Mouse (Mus musculus) heart, embryonic 14.5 days (tissue): ENCODE results near the gene Rplp2. TPM values are rescaled to one million over a fixed set of nuclear protein-coding genes. Genes with fewer than 3 reads are reported as not detected.
A peak's percentile ranks its signal among the peaks of the same experiment; 100 is the strongest.

Source experiments
- ATAC-seq: fragments of 200-750 bp; cut with Nextera tagmentation; 2 replicates; pipeline ENCODE4 v1.8.0; 2017; ENCODE audit warnings: low read depth, moderate TSS enrichment; ENCODE audit not compliant: insufficient number of reproducible peaks, insufficient read depth, low FRiP score
- H3K27ac ChIP-seq, 2 experiments: fragments of 200-500 bp in 1 of 2; fragments of 300-500 bp in 1 of 2; sonication (generic) in 1 of 2; replicated peaks in 1 of 2; 2 replicates each; pipeline ENCODE4 v1.5.1; 2012 to 2014; ENCODE audit warnings: low read depth in 2 of 2, low read length in 2 of 2, control low read depth in 1 of 2, mild to moderate bottlenecking in 1 of 2, mixed read lengths in 1 of 2; ENCODE audit not compliant: control insufficient read depth in 1 of 2, insufficient read depth in 1 of 2
- H3K27me3 ChIP-seq: fragments of 300-500 bp; sonication (generic); 2 replicates; pipeline ENCODE4 v1.6.1; 2014; ENCODE audit warnings: mild to moderate bottlenecking, low read length, control low read depth; ENCODE audit not compliant: control insufficient read depth, insufficient read depth
- H3K36me3 ChIP-seq: fragments of 300-500 bp; sonication (generic); 2 replicates; pipeline ENCODE4 v1.6.1; 2014; ENCODE audit warnings: mild to moderate bottlenecking, control low read depth, low read length, mixed read lengths; ENCODE audit not compliant: control insufficient read depth, insufficient read depth
- H3K4me1 ChIP-seq, 2 experiments: fragments of 200-500 bp in 1 of 2; fragments of 300-500 bp in 1 of 2; sonication (generic) in 1 of 2; 2 replicates each; pipeline ENCODE4 v1.6.1; 2012 to 2014; ENCODE audit warnings: low read length in 2 of 2, control low read depth in 1 of 2, mixed read lengths in 1 of 2; ENCODE audit not compliant: control insufficient read depth in 2 of 2, insufficient read depth in 2 of 2
- H3K4me2 ChIP-seq: fragments of 300-500 bp; sonication (generic); 2 replicates; pipeline ENCODE4 v1.6.1; 2014; ENCODE audit warnings: mild to moderate bottlenecking, low read length
- H3K4me3 ChIP-seq, 2 experiments: fragments of 200-500 bp in 1 of 2; fragments of 300-500 bp in 1 of 2; sonication (generic) in 1 of 2; 2 replicates each; pipeline ENCODE4 v1.5.1; 2012 to 2014; ENCODE audit warnings: low read length in 2 of 2, mild to moderate bottlenecking in 2 of 2, control low read depth in 1 of 2, low read depth in 1 of 2, moderate library complexity in 1 of 2; ENCODE audit not compliant: control insufficient read depth in 1 of 2, insufficient read depth in 1 of 2
- H3K9ac ChIP-seq: fragments of 300-500 bp; sonication (generic); 2 replicates; pipeline ENCODE4 v1.6.1; 2014; ENCODE audit warnings: mild to moderate bottlenecking, low read length
- H3K9me3 ChIP-seq: fragments of 300-500 bp; sonication (generic); 2 replicates; pipeline ENCODE4 v1.6.1; 2016; ENCODE audit warnings: low read length, control low read depth; ENCODE audit not compliant: control insufficient read depth
- WGBS: fragments of 180-500 bp; shearing (Covaris S2); extraction: QIAGEN DNeasy Blood & Tissue Kit; methylation state at CpG from one replicate; pipeline ENCODE4 v1.1.7; 2014; 5-methylcytosine and 5-hydroxymethylcytosine counted together
- polyA plus RNA-seq: library from polyadenylated mRNA; unstranded; fragments of >200 nt; fragmentation: Nextera tagmentation; extraction: Ambion mirVana; gene quantifications from 2 replicates; pipeline ENCODE4 v1.2.1, GENCODE M21; 2014

Gene Rplp2
- polyA plus RNA-seq, 1 experiment from 2014 or later: 975 TPM

DNA sequence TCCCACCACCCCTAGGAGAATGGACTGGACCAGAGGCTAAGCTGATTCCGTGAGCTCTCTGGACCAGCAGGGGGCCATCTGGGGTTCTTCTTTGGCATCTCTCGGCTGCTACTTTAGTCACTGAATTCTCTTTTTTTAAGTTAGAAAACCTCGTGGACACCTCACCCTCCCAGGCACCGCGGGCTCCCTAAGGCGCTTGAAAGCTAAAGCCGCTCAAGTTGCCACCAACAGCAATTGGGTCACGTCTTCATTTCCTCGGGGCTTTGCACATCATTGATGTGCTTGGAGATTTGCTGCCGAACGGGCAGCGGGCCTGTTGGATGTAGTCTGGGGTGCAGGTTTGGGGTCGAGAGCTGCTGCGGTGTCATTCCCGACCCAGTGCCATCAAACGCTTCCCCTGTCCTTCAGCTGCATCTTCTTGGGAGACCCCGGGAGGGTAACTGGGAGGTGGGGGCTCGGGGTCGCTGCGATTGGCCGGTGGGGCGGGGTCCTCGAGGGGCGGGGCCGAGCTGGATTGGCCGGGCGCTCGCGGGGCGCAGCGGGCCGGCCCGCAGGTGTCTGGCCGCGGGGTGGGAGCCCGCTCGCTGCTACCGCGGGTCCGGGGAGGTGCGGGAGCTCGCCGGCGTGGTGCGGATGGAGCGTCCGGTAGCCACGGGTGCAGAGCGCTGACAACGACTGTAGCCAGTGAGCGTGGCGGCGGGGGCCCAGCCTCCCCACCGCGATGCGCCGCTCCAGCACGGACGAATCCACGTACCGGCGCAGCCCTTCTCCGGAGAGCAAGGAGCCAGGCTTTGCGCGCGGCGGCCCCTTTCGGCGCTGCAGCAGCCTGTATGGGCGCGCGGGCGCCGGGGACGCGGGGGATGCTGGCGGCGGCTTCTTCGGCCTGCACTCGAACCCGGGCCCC is 34.6 kb downstream of the Rplp2 start:
- H3K4me1 ChIP-seq: peaks cover 25 to 54% of the 10 kb centered on the region in 2 experiments
- peak overlapping the region; percentile 57 to 67 for H3K4me3 ChIP-seq
- no peaks in the 10 kb centered on the region for H3K9me3 ChIP-seq
- no peaks in the 10 kb centered on the region for H3K36me3 ChIP-seq
- H3K27ac ChIP-seq: no peak overlapping the region
- peaks cover 12% of the 10 kb centered on the region for H3K27me3 ChIP-seq
- H3K9ac ChIP-seq: peak overlapping the region; percentile 65
- no peak for ATAC-seq
- peak overlapping the region; percentile 100 for H3K4me2 ChIP-seq
- WGBS: under 1% methylated on average over 75 of the region's 81 CpGs

DNA sequence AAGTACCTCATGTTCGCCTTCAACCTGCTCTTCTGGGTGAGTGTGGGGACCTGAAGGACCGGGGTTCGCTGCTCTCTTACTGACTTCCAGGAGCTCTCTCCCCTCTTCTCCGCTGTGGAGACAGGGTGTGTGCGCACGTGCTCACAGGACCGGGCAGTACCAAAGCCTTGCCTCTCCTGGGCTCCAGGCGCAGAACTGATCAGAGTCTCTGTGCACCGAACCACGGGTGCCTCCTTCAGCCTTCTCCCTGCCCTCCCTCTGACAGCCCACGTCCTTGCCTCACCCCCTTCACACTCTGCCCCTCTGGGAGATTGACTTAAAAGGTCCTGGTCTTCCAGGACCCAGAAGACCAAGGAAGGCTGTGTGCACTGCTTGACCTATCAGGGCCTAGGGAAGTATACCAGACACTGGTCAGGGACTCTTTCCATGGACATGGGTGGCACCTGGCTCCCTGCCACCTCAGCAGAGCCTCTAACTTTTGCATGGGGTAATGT is 35.4 kb downstream of the Rplp2 start:
- peaks cover 18 to 46% of the 10 kb centered on the region in 2 experiments for H3K4me1 ChIP-seq
- H3K27ac ChIP-seq: no peak overlapping the region
- WGBS: 13% methylated on average over 11 of the region's 11 CpGs
- H3K27me3 ChIP-seq: peaks cover 12% of the 10 kb centered on the region
- peak overlapping the region; percentile 57 to 67 for H3K4me3 ChIP-seq
- no peak for ATAC-seq
- H3K9me3 ChIP-seq: no peaks in the 10 kb centered on the region
- peak overlapping the region; percentile 100 for H3K4me2 ChIP-seq
- peak overlapping the region; percentile 65 for H3K9ac ChIP-seq
- H3K36me3 ChIP-seq: no peaks in the 10 kb centered on the region; the same call in 1 of the 2 replicates

DNA sequence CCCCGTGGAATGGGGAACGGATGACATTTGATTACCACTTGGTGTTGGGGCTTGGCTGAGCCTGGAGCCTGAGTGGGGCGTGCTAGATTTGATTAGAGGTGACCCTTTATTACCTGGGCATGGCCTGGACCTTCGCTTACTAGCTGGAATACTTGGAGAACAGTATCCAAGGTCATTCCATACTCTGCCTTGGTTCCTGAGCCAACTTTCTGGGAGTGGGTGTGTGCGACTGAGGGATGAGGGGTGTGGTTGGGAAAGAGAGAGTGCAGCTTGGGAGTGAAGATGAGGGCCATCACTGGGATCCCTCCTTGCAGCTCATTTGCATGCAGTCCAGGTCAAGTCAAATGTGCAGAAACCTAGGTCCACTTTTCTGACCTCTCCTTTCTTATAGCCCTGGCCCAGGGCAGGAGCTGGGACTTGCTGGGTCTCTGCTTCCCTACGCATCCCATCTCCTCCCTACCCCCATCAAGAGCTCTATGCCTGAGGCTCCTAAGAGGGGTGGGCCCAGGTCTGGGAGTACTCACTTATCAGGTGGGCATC is 36.0 kb downstream of the Rplp2 start:
- Histone ChIP-seq H3K9ac (no peak overlapping the region), H3K27me3 (peaks cover 12% of the 10 kb centered on the region), H3K27ac (no peak overlapping the region), H3K4me1 (peaks cover 13 to 40% of the 10 kb centered on the region in 2 experiments), H3K4me3 (no peak overlapping the region), H3K9me3 (no peaks in the 10 kb centered on the region), H3K4me2 (no peak overlapping the region), H3K36me3 (no peaks in the 10 kb centered on the region; the same call in 1 of the 2 replicates)
- WGBS: 82% methylated on average over 6 of the region's 6 CpGs
- ATAC-seq: no peak

DNA sequence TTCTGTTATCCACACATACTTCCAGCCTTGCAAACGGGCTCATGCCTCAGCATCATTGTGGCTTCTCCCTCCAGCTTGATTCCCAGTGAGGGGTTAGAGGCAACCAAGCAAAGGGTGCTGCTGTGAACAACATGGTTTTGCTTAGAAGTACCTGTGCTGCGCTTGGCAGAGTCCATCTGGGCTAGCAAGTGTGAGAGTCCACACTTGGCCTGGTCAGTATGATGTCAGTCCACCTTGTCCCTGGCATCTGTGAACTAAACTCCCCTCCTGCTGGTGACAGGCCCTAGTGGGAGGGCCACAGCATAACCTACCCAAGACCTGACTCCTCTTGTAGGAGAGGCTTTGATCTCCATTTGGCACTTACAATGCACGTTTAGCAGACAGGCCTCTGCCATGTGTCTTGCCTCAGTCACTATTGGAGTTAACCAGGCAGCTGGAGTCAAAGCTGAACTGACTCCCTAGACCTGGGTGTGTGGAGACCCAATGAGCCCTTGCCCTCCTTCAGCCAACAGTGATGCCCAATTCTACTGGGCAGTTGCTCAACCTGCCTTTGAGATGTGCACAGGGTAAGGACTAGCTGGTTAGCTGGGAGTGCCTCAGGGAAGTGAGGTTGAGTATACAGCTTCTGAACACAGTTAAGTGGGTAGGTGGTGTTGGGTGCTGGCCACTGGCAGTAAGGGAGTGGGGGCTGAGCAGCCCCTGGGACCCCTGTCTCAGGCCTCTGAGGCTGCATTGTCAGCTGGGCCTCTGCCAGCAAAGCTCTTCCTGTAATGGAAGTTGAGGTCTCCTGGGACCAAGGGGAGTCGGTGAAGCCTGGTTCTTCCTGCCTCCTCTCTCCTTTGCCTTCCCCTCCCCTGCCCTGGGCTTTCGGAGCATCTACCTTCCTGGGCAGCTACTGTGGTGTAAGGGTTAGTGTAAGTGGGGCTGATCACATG is 37.3 kb downstream of the Rplp2 start:
- Histone ChIP-seq H3K4me3 (no peak overlapping the region), H3K27ac (no peak overlapping the region), H3K27me3 (peaks cover 12% of the 10 kb centered on the region), H3K36me3 (peaks cover 2% of the 10 kb centered on the region; the same call in 1 of the 2 replicates), H3K4me1 (peaks cover 11 to 36% of the 10 kb centered on the region in 2 experiments), H3K4me2 (no peak overlapping the region), H3K9ac (no peak overlapping the region), H3K9me3 (no peaks in the 10 kb centered on the region)
- ATAC-seq: no peak
- 68% methylated on average over 5 of the region's 5 CpGs for WGBS

DNA sequence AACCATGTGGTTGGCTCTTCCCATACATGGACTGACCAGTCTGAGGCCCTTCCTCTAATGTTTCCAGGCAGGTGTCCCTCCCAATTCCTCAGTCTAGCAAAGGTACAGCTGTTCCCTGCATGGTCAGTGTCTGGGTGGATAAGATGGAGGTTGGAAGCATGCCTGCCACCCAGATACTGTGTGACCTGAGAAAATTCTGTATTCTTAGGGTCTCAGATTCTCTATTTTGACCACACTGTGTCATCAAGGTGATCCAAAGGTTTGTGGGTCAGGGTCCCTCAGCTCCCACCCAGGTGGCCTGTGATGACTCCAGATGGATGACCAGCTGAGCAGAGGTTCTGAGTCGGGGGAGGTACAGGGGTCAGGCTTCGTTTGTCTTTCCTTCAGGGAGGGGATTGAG is 38.0 kb downstream of the Rplp2 start:
- no peak for ATAC-seq
- peaks cover 6% of the 10 kb centered on the region; the same call in 1 of the 2 replicates for H3K36me3 ChIP-seq
- H3K9me3 ChIP-seq: no peaks in the 10 kb centered on the region
- no peak overlapping the region for H3K4me3 ChIP-seq
- peaks cover 11 to 36% of the 10 kb centered on the region in 2 experiments for H3K4me1 ChIP-seq
- no peak overlapping the region for H3K4me2 ChIP-seq
- no peak overlapping the region for H3K27ac ChIP-seq
- WGBS: 78% methylated on average over 2 of the region's 2 CpGs
- H3K27me3 ChIP-seq: peaks cover 12% of the 10 kb centered on the region
- no peak overlapping the region for H3K9ac ChIP-seq

DNA sequence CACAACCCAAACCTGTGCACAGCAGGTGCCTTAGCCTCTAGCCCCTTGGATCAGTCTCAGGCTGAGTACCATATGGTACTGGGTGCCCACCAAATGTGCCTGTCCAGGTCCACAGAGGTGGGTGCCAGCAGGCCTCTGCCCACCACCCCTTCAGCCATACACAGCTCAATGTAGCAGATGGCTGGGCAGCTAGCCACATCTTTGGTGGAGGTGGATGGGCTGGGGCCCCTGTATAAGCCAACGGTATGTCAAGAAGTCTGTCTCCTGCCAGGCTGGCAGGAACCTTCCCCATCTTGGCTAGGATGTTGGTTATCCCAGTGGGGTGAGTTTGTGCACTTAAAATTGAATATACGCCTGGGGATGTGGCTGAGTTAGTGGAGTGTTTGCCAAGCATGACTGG is 38.4 kb downstream of the Rplp2 start:
- 85% methylated on average over 2 of the region's 2 CpGs for WGBS
- Histone ChIP-seq H3K9me3 (no peaks in the 10 kb centered on the region), H3K9ac (no peak overlapping the region), H3K4me2 (no peak overlapping the region), H3K27me3 (peaks cover 12% of the 10 kb centered on the region), H3K36me3 (peaks cover 11% of the 10 kb centered on the region; the same call in 1 of the 2 replicates), H3K4me3 (no peak overlapping the region), H3K27ac (no peak overlapping the region), H3K4me1 (peaks cover 11 to 34% of the 10 kb centered on the region in 2 experiments)
- no peak for ATAC-seq

DNA sequence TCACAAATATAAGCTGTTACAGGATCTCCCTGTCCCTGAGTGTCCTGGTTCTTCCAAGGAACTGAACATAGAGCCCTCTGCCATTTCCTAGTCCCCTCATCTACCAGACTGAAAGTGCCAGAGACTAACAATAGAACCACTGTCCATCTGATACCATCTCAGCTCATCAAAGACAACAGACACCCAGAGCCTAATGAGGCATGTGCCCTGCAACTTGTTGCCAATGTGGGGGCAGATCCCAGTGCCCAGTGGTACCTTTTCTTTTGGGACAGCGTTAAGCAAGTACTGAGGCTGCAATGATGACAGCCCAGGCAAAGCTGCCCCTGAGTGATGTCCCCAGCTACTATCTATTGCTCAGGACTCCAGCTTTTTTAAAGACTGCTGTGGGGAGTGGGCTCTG is 39.1 kb downstream of the Rplp2 start:
- Histone ChIP-seq H3K4me1 (peaks cover 7 to 27% of the 10 kb centered on the region in 2 experiments), H3K36me3 (peaks cover 17% of the 10 kb centered on the region), H3K27ac (no peak overlapping the region), H3K27me3 (peaks cover 12% of the 10 kb centered on the region), H3K4me2 (no peak overlapping the region), H3K9ac (no peak overlapping the region), H3K4me3 (no peak overlapping the region), H3K9me3 (no peaks in the 10 kb centered on the region)
- WGBS: 75% methylated on average over 1 of the region's 1 CpGs
- ATAC-seq: no peak
